Mouse (Mus musculus): ENCODE results near the gene Adam6b.
"Not testable (repeated sequence)": the region's sequence is repeated elsewhere in the genome, so short reads cannot be mapped to it uniquely, and the experiment has no call there.

Adam6b gene

DNA sequence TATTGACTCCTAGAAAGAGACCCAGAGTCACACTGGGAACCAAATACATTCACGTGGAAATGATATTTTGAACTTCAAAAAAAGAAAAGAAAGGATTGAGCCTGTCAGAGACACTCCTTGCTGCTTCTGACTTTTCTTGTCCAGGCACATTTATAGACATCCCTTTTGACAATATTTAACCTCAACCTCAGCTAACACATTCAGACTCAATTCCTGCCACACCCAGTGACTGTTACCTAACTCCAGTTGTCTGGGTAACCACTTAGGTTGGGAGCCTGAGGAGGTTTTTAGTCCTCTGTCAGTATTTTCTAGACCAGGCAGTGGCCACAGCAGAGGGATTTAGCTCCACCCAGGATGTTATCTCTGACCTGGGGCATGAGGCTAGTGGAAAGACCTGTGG, at the start of gene Adam6b:
TSS of gene Adam6b (plus strand) at position 301 of the 400 bp plus-strand sequence.
- not testable (repeated sequence) for DNase-seq (ENCODE audit: low spot score in 2 of 2)

DNA sequence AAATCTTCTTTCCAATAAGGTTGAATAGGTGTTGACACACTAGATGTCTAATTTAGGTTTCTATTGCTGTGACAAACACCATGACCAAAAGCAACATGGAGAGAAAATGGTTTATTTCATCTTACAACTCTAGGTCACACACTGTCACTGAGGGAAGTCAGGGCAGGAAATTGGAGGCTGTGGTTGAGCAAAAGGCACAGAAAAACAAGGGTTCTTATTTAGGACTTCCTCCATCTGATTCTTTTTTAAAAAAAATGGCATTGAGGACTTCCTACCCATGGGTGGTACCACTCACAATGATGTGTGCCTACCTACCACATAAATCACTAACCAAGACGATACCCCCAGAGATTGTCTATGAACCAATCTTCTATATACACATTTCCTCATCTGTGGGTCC, 43.2 kb upstream of the Adam6b start:
- no peak for DNase-seq (ENCODE audit: low spot score in 2 of 2)

DNA sequence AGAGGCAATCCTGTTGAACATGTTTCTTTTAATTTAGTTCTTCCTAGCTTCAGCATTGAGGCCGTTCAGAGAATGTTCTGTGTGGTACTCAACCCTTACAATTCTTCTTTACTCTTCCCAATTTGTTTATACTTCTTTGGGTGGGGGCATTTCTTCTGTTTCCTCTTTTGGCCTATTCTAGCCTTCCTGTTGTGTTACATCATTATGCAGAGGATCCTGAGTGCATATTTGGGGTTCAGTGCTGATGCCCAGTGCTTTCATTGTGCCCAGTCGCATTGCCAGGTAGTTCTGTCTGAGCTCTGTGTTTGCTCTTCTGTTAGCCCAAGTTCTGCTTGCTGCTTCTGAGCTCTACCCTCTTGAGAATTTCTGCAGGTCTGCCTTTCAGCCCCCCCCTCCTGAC, 13.1 kb upstream of the Adam6b start:
- DNase-seq (ENCODE audit: low spot score in 2 of 2) = no peak

GRCm38 (mm10) chr12:113482147-113482546, 7.2 kb upstream of the Adam6b start:
- DNase-seq (ENCODE audit: low spot score in 2 of 2) = no peak

DNA sequence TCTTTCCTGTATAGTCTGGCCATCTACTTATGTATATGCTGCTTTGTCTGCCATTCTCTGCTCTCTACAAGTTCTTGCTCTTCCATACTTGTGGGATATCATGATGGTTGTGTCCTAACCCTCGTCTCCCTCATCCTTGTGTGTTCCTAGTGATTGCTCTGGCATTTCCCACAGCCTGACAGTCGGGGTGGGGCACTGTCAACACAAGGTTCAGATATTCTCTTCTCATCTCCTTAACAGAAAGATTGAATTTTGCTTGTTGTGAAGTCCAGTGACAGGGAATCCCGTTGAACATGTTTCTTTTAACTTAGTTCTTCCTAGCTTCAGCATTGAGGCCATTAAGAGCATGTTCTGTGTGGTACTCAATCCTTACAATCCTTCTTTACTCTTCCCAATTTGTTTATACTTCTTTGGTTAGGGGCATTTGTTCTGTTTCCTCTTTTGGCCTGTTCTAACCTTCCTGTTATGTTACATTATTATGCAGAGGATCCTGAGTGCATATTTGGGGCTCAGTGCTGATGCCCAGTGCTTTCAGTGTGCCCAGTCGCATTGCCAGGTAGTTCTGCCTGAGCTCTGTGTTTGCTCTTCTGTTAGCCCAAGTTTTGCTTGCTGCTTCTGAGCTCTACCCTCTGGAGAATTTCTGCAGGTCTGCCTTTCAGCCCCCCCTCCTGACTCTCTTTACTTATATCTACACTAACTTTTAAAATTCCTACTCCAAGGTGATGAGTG, 6.5 kb upstream of the Adam6b start:
- no peak for DNase-seq (ENCODE audit: low spot score in 2 of 2)

DNA sequence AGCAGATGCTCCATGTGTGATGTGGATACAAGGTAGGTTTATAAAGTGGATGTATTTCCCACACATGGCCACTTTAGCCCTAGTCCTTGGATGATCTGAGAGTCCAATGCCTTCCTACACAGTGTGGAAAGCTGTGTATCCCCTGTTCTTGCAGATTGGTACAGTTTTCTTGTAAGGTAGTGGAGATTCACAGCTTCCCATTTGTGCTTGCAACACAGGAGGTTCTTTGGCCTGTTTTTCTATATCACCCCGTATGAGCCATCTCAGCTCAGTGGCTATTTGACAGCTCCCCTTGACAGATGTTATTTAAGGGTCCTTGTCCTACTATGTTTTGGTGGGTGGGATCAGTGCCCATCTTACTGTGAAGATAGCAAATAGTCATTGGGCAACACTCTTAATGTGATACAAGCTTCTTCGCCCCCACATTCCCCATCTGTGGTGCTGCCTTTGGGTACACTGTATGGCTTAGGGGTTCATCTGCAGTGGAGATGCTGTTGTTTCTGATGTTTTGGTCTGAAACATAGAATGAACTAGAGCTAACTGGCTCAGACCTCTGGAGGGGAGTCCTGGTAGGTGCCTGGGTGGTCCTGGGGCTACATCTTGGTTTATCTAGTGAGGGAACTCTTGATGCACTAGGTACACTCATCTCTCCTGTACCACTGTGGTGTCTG, 5.7 kb upstream of the Adam6b start:
- no peak for DNase-seq (ENCODE audit: low spot score in 2 of 2)

GRCm38 (mm10) chr12:113484971-113485485, 4.3 kb upstream of the Adam6b start:
- no peak for DNase-seq (ENCODE audit: low spot score in 2 of 2)

GRCm38 (mm10) chr12:113487693-113488092, 1.6 kb upstream of the Adam6b start:
- DNase-seq (ENCODE audit: low spot score in 2 of 2) = peak; percentile 28 to 47

- DNase-seq (ENCODE audit: low spot score in 2 of 2) = no peak
Measured at GRCm38 (mm10) chr12:113525901-113526300, 36.6 kb downstream of the Adam6b start.

Data from heart, adult 9 months (tissue).